10 mouse cellular contexts compared by ENCODE assay signal in genomic region chr9:65391613-65391964, GRCm38 (mm10). TPM values are rescaled to one million over a fixed set of nuclear protein-coding genes. Genes with fewer than 3 reads are reported as not detected.
DNase-seq lines count a peak whose midpoint lies in the region; ATAC-seq and TF ChIP-seq lines count a peak whose summit lies in the region.
"Had no signal": no experiment of that assay in that cellular context is flagged by ENCODE, and none has a peak within 500 bp of the region (broad histone marks: within the 10 kb centered on the region; RNA-seq: fewer than 3 reads in every experiment).

Kbtbd13 (minus strand) TSS chr9:65391652.

- no peaks in the 10 kb centered on the region for H3K36me3 ChIP-seq in forebrain, embryonic 14.5 days (ENCODE audit: control insufficient read depth, insufficient read depth, low read length)
- H3K36me3 ChIP-seq in intestine, embryonic 14.5 days (ENCODE audit: control insufficient read depth, insufficient read depth, low read length) = no peaks in the 10 kb centered on the region
- no peaks in the 10 kb centered on the region for H3K36me3 ChIP-seq in neural tube, embryonic 13.5 days
- H3K36me3 ChIP-seq: G1E had no signal

- peak within 1 kb of the TSS; percentile 52 for H3K4me2 ChIP-seq in forebrain, embryonic 14.5 days (ENCODE audit: low read length)
- peak within 1 kb of the TSS; percentile 55 for H3K4me2 ChIP-seq in intestine, embryonic 14.5 days (ENCODE audit: low read length)
- peak within 1 kb of the TSS; percentile 58 for H3K4me2 ChIP-seq in neural tube, embryonic 13.5 days

- peaks cover 38% of the 10 kb centered on the region for H3K27me3 ChIP-seq in forebrain, embryonic 14.5 days (replicated peaks; ENCODE audit: control insufficient read depth, insufficient read depth, low read length)
- H3K27me3 ChIP-seq in intestine, embryonic 14.5 days (replicated peaks; ENCODE audit: control insufficient read depth, insufficient read depth, low read length) = peaks cover 88% of the 10 kb centered on the region
- H3K27me3 ChIP-seq in neural tube, embryonic 13.5 days = peaks cover 56% of the 10 kb centered on the region

- no peaks in the 10 kb centered on the region for H3K9me3 ChIP-seq in forebrain, embryonic 14.5 days (replicated peaks; ENCODE audit: control insufficient read depth, low read length)
- H3K9me3 ChIP-seq in intestine, embryonic 14.5 days (ENCODE audit: control insufficient read depth, low read length) = no peaks in the 10 kb centered on the region
- no peaks in the 10 kb centered on the region for H3K9me3 ChIP-seq in neural tube, embryonic 13.5 days

- peak within 1 kb of the TSS; percentile 40 for H3K9ac ChIP-seq in forebrain, embryonic 14.5 days (ENCODE audit: low read length)
- H3K9ac ChIP-seq in intestine, embryonic 14.5 days (ENCODE audit: low read length) = peak within 1 kb of the TSS; percentile 12
- peak within 1 kb of the TSS; percentile 45 for H3K9ac ChIP-seq in neural tube, embryonic 13.5 days

- WGBS in forebrain, embryonic 14.5 days = 41% methylated on average over 8 of the region's 8 CpGs
- WGBS in intestine, embryonic 14.5 days = 30% methylated on average over 8 of the region's 8 CpGs
- WGBS in neural tube, embryonic 13.5 days = 39% methylated on average over 8 of the region's 8 CpGs

- no peak for ATAC-seq in forebrain, embryonic 14.5 days
- ATAC-seq in intestine, embryonic 14.5 days (replicated peaks; ENCODE audit: low FRiP score, low TSS enrichment, low read depth) = no peak
- no peak for ATAC-seq in neural tube, embryonic 13.5 days (ENCODE audit: low read depth)

- H3K27ac ChIP-seq in layer of hippocampus, adult 2 months = no peak within 1 kb of the TSS
- H3K27ac ChIP-seq in forebrain, embryonic 14.5 days (ENCODE audit: low read depth, low read length) = no peak within 1 kb of the TSS
- H3K27ac ChIP-seq in intestine, embryonic 14.5 days (ENCODE audit: low read depth) = no peak within 1 kb of the TSS
- H3K27ac ChIP-seq in neural tube, embryonic 13.5 days (replicated peaks) = no peak within 1 kb of the TSS

- DNase-seq in layer of hippocampus, adult 2 months (ENCODE audit: low spot score in 2 of 2) = no peak
- DNase-seq in layer of hippocampus, postnatal 14 days (ENCODE audit: low spot score in 2 of 2) = no peak
- no peak for DNase-seq in forebrain, embryonic 14.5 days (ENCODE audit: low spot score)
- DNase-seq in intestine, embryonic 14.5 days (ENCODE audit: low spot score) = no peak
- DNase-seq in cerebellum, postnatal 25 days = no peak
- no peak for DNase-seq in layer of hippocampus, adult 18-20 months (ENCODE audit: low spot score in 2 of 2)
- no peak for DNase-seq in ovary, postnatal 14 days (ENCODE audit: low spot score)

- no peak for TF ChIP-seq CTCF in layer of hippocampus, adult 2 months (conservative IDR thresholded peaks at IDR 0.05)

- H3K4me1 ChIP-seq in forebrain, embryonic 14.5 days (ENCODE audit: control insufficient read depth, insufficient read depth, low read length) = peaks cover 3% of the 10 kb centered on the region; the same call in 1 of the 2 replicates
- no peaks in the 10 kb centered on the region; the same call in 1 of the 2 replicates for H3K4me1 ChIP-seq in intestine, embryonic 14.5 days (replicated peaks; ENCODE audit: control insufficient read depth, insufficient read depth, low read length)
- H3K4me1 ChIP-seq in neural tube, embryonic 13.5 days (replicated peaks) = peaks cover 10% of the 10 kb centered on the region

- H3K4me3 ChIP-seq in layer of hippocampus, adult 2 months = peak within 1 kb of the TSS; percentile 30
- H3K4me3 ChIP-seq in forebrain, embryonic 14.5 days (ENCODE audit: low read depth, low read length) = peak within 1 kb of the TSS; percentile 35
- peak within 1 kb of the TSS; percentile 37 for H3K4me3 ChIP-seq in intestine, embryonic 14.5 days (ENCODE audit: low read depth, low read length)
- peak within 1 kb of the TSS; percentile 41 for H3K4me3 ChIP-seq in neural tube, embryonic 13.5 days

RNA-seq across cellular contexts. Expression of gene Kbtbd13, which starts in this region (rescaled TPM):
- under 1 TPM; 0.29 to 0.44 TPM for total RNA-seq in layer of hippocampus, adult 2 months (2021)
- total RNA-seq in layer of hippocampus, postnatal 14 days (2021) = under 1 TPM; 0.21 to 0.25 TPM
- 0.20 and 0.40 TPM in 2 replicates for polyA plus RNA-seq in forebrain, embryonic 14.5 days (2014; fragmentation: Nextera tagmentation; extraction: Ambion mirVana)
- 0.66 and 1.1 TPM in 2 replicates for polyA plus RNA-seq in intestine, embryonic 14.5 days (2014; fragmentation: Nextera tagmentation; extraction: Ambion mirVana)
- 0.32 and 0.47 TPM in 2 replicates for polyA plus RNA-seq in neural tube, embryonic 13.5 days (2015; fragmentation: Nextera tagmentation; extraction: Ambion mirVana)
- under 1 TPM; 0.25 TPM for total RNA-seq in layer of hippocampus, adult 18-20 months (2021)
- total RNA-seq: G1E; neutrophil, adult 5-6 weeks had no signal
- polyA plus RNA-seq: G1E had no signal
